Mouse (Mus musculus) MEL-GATA-1-ER (cell line): Measurements from ENCODE around the gene Erbb4.

Experiments used
- DNase-seq: peaks from one replicate; pipeline ENCODE4 v3.0.0-alpha.2; 2012; ENCODE audit warnings: low read depth; ENCODE audit errors: extremely low read depth

Gene Erbb4

DNA sequence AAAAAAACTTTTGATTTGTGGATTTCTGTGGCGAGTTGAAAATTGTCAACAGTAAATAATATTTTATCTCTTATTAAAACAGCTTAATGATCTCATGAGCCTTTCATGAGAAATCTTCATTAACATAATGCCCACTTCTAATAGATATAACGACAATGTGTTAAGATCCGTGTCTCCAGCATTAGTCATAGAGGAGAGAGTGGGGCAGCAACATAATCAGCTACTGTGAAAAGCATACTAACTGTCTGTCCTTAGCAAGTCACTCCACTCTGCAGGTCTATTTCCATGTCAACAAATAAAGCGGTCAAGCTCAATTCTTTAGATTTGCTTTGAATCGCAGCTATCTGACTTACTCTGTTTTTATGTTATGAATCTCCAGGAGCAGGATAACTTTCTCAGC lies 80.0 kb downstream of the Erbb4 start:
- DNase-seq: no peak

DNA sequence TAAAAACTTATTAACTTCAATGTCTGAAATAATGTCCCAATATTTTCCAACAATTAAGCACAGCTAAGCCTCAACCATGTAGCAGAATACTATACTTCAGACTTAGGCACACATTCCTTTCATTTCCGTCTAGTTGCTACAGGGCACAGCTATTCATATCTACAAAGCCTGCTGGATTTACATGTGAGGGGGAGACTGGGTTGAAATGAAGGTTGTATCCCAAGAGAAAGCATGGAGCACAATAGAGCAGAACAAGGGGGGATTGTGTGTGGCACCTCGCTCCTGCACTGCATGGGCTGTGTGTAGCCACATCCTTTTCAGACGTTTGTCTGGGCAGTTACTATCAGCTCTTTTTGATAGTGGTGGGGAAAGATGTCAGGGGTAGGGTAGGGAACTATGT lies 83.0 kb downstream of the Erbb4 start:
- DNase-seq: no peak

DNA sequence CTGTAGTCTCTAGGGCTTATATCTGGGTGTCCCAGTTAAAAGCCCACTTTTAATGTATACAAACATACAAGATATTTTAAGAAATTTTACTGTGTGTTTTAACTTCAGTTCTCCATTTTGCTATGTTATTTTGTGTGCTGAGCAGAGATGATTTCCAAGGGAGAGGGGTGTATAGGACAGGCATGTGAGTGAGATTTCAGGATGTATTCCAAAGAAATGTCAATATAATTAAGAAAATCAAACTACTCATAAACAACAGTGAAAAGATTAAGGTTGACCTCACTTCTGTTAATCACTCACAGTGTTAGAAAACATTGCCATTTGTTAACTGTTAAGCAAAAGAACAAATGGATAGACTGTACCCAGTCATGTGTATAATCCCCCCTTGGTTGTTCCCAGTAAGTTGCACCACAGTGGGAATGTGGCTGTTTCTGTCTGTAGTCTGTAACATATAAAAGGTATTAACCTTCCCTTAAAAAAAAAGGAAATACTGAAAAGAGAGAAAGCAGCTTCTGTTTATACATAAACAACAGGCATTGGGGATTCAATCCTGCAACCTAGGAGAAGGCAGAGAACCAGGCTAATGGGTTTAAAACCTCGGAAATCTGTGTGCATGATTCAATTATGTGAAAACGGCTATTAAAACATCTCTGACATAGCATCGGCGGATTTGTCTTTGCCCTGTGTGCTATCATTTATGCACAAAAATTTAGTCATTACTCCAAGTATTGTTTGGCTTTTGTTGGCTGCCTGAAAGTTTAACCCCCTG lies 84.5 kb downstream of the Erbb4 start:
- DNase-seq: no peak

DNA sequence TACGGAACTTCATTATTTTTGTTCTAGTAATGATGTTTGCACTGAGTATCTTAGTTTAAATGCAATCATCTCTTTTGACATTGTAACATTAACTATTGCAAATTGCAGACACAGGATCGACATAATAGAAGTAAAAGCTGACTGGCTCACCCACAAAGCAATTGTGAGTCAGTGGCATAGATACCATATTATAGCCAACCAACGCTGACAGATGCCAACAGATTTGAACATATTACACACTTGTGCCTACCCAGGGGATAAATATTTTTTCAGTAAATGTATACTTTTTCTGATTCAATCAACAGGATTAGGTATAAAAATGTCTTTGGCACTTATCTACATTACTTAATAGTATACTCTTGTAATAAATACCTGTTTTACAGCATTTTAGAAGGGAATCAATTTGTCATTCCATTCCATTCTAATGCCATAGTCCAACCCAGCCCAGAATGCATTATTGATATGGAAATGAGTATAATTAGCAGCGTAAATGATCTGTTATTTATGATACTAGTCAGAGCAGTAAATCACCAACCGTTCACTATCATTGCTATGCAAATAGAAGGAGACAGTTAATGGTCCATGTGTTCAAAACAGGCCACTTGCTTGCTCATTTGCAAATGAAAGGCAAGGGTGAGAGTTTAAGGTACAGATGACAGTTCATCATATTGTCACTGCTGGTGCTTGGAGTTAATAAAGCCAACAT lies 97.9 kb downstream of the Erbb4 start:
- no peak for DNase-seq

DNA sequence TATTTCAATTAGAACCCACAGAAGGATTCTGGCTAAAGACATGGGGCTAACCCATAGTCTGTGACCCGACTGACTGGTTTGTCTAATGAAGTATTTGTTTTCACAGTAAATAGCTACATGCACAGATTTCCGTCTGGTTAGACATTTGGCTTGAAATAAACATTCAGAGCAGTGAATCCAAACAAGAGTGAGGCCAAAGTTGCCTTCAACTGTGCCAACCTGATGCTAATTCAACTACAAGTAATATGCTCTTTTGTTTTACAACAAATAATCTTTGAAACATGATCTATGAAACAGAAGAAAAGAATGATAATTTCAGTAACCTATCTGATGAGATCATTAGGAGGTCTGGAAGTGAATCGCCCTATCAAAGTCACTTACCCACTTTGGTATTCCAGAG lies 106.5 kb downstream of the Erbb4 start:
- no peak for DNase-seq

DNA sequence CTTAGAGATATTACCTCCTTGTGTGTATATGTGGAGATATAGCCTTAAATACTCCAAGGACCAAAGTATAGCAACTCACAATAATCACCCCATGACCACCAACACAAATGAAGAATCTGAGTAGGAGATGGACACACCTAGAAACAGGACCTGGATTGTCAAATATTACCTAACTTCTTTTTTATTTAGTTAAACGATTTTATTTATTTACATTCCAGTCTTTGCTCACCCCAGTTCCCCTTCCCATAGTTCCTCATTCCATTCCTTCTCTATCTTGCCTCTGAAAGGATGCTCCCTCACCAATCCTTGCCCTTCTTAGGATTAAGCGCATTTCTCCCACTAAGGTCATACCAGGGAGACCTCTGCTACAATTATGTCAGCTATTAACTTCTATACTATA lies 128.6 kb downstream of the Erbb4 start:
- DNase-seq: no peak

DNA sequence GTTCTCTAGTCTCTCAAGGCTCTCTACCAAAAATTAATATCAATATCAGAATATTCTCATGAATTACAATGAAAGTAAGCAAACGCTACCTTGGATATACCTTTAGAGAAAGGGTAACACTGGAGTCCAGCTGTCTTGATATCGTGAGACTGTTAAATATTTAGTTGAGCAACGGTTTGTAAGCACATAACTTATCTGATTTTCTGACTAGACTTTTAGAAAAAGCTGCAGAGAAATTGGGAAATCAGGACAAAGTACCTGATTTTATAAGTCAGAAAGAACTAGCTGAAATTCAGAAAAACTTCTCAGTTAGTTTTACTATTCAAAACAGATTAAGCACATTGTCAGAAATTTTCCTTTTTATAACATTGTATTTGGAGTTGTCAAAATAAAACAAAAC lies 129.3 kb downstream of the Erbb4 start:
- no peak for DNase-seq

DNA sequence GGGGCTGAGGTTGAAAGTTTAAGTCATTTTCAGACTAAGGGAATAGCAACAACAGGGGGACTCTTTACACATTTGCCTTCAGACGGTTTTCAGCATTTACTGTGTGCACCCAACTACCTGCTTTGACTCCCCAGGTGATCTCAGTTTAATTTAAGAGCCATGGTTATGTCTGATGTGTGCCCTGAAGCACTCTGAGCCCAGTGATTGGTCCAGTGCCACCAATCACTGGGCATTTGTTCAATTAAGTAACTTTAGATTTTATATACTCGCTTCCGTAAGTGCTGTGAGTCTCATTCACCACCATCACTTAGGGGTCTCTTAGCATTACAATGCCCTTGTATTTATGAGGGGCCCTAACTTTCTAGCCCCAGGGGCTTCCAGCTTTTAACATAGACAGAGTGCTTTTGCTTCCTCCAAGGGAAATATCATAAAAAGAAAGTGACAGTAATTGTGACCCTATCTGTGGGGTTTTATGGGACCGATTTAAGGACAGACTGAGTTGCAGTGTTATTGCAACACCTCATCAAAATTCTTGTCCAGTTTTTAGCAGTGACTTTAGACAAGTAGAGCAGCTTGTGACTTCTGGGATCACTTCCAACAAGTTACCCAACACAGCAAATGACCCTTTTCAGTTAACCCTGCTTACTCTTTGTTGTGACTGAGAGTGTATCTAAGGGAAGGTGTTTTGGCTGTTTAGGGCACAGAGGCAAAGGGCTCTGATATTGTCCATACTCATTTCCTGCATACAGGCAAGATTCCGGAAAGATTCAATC lies 134.3 kb downstream of the Erbb4 start:
- no peak for DNase-seq

DNA sequence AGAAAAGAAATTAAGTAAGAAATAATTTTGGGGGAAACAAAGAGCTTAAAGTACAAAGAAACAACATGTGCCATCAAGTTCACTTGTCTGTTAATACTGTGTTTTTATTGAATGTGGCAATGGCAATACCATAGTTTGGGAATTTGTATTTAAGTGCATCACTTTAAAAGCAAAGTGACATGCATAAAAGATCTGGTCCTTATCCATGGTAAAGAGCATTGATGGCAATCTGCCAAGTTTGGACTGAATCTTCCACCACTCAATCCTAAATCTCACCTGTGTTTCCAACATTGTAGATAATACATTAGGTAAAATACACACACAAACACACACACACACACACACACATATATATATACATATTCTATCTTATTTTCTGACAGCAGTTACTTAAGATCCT lies 143.7 kb downstream of the Erbb4 start:
- no peak for DNase-seq

DNA sequence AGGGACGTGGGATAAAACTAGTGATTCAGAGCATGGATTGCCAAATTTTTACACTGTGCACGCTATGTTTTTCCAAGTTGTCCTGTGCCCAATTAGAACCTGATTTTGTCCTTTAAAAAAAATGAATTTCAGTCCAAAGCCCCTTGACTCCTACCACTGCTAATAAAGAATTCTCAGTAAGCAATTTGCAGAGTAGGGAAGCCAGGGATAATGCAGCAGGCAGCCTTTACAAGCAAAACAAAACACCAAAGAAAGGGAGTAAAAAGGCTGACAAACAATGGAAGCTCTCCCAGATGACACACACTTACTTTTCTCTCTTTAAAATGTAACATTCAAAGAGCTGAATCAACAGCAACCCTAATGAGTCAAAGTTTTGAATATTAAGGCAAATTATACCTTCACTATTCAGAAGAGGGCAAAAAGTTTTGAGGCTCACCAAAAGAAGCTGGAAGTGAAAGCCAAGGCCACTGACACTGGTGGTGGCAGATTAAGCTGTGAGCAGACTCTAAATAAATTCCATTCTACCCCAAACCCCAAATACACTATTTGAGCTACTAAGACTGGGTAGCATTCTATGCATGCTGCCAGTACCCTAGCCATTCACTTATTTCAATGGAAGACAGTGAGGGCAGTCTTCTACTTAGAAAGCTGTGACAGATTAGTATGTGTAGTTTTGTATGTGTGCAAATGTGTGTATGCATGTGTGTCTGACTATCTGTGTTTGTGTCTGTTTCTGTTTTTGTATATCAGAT lies 146.3 kb downstream of the Erbb4 start:
- no peak for DNase-seq

DNA sequence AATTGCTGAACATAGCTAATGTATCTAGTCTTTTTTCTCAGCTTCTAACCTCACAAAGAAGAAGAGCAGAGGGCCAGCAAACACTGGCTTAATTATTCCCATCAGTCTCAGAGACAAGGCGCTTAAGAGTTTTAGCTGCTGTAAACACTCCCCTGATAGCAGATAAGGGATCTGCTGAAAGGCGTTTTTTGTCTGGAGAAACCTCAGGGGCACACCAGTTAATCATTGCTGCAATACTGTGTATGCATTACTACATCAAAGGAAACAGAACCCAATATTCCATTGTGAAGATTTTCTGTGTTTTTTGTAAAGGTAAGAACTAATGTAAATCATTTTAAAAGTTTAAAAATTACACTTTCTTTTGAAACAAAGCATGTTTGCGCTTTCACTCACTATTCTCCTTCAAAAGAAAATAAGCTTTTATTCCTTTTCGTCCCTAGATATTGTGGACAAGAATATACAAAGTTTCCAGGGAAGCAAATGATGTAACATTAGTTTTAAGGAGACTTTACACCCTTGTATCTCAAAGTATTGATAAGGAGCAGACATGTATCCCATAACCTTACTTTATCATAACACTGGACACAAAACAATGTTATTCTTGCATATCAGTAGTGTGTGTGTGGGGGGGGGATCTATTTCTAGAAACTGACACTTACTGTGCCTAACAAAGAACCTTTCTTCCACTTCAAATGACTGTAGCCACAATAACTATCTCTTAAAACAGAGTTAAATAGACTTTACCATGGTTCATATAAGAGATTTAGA lies 150.9 kb downstream of the Erbb4 start:
- no peak for DNase-seq

DNA sequence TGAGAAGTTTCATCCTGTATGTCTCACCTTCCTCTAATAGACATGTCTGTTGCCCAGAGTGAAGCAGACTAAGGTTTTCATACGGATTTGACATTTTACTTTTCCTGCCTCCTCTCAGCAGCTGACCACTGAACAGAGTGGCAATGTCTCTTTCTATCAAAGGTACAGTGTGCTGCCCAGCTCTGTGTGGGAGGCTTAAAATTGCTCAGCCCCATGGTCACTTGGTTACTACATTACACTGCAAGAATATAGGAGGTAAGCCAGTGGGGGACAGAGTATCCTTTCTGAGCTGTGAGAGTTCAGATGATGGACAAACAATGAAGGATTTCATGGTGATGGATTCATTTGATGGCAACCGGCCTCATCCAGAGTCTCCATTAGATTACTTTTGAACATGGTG lies 152.4 kb downstream of the Erbb4 start:
- DNase-seq: no peak

DNA sequence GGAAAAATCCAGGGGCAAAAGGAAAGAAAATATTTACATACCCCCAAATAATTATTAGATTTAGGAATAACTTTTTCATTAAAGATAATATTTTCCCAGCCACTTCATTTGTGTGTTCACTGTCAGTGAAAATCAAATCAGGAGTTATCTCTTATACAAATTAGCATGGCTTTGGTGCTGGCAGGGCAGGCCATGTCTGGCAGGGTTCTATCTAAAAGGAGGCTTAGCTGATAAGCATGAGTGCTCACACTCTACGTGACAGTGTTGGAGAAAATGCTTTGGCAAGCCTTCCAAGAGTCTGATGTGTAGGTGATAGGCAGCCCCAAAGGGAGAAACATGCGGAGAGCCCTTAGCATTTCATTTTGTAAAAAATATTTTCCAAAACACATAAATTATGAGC lies 164.7 kb downstream of the Erbb4 start:
- no peak for DNase-seq

DNA sequence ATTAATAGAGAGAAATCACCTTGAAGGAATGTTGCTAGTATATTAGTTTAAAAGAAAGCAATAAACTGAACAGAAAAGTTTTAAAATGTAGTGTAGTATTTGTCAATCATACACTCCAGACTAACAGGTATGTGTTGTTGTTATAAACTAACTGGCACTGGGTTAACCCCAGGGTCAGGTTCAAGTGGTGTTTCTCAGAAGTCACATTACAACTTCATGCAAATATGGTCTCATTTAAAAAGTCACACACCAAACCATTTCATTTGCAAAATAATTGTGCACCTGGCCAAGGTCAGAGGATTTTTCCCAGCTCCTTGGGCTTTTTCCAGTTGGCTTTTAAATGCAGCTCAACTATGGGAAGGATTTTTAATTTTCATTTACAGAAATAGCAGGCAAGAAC lies 173.1 kb downstream of the Erbb4 start:
- DNase-seq: no peak

DNA sequence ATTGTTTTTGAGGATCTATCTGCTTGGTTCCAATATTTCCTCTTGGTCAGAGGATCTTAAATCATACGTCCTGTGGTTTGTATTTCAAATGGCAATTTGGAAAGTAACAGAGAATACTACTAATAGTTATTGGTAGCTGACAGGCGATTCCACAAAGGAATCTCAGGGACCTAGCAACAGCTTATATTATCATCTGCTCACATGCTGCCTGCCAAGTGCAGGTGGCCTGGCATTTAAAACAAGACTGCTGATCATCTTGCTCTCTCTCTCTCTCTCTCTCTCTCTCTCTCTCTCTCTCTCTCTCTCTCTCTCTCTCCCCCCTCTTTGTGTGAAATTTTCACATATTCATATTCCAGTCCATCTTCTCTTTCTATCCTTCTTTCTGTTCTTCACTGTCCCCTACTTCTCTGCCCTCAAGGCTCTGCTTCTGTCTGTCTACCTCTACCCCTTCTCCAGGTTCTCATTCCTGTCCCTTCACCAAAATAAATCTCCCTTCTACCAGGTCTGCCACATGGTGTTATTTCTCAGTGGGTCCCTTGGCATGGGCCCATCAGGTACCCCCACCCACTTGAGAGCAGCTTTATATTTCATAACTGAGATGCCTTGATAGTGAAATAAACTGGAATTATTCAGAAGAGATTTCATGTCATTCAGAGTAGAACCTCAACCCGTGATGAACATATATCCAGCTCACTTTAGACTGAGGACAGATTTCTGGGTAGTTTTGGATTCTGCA lies 174.4 kb downstream of the Erbb4 start:
- no peak for DNase-seq

DNA sequence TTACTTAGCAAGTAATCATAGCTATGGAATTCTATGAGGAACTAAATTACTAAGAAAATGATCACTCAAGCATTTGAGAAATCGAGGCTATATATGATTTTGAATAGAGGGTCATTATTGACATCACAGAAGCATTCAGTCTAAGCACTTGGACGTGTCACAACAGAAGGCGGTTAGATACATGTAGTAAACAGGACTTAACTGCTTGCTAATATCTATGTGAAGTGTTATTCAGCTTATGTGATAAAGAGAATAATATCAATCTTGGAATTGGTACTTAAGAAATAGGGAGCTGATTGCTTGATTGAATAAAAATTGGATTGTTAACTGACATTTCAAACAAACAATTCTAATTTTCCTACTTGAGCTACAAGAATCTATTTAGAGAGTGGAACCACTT lies 190.0 kb downstream of the Erbb4 start:
- no peak for DNase-seq

DNA sequence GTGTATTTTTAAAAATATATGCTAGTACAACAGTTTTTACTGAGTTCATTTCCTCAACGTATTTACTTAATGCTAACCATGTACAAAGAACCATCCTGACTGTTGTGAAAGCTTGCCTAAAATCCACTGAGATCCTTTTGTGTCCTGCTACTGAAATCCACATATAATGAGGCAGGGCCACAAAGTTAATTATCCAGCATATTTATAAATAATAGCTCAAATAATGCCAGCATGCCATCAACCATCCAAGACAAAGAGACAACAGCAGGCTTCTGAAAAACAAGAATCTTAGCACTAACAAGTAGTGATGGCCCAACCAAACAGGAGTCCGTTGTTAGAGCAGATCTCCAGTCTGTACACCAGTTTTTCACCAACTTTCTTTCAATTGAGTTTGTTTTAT lies 215.8 kb downstream of the Erbb4 start:
- DNase-seq: no peak

DNA sequence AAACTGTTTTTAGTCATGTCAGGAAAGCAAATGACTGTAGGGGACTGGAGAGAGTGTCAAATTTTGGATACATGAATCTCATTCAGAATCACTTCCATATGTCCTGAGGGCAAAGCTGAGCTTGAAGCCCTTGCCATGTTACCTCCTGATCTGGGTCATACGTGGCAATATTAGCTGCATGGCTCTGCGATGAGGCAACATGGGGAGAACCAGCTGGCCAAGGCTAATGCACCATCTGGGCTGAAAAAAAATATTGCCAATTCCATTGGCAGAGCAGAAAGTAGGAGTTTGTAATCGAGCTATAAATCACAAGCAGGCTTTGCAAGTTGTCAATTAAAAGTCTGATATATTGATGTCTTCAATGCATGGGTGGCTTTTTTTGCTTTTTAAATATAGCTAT lies 221.0 kb downstream of the Erbb4 start:
- DNase-seq: no peak

DNA sequence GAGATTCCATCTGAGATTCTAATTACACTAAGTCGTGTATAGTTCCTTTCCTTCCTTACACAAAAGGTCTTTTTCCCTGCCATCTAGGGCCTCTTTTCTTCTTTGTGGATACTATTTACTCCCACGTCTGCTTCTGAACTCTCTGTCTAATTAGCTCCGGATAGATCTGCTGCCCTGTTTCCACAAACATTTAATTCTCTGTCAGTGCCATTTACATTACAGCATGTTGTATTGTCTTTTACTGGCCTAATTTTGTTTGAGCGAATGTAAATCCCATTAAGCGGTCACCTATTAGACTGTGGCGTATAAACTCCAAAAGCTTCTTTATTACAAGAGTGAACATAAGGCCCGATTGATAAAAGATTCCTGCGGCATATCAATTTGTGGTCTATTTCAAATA lies 232.9 kb downstream of the Erbb4 start:
- no peak for DNase-seq

DNA sequence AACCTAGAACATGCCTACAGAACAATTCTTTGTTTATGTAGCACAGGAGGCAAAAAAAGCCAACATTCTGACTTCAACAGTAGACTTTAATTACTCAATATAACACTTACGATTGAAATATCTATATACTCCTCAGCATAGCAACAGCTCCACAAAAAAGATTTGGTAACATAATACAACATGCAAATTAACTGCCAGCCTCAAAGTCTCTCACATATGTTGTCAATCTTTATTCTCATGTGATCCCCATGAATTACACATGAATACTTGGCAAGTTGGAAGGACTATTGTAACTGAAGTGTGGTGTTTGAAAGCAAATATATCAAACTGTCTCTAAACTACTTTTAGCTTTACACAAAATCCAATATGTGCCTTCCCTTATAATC lies 234.2 kb downstream of the Erbb4 start:
- DNase-seq: no peak
